Mouse (Mus musculus) urinary bladder, adult 18-20 months (tissue): ENCODE results near the gene Zfp771.
"Not testable (repeated sequence)": the region's sequence is repeated elsewhere in the genome, so short reads cannot be mapped to it uniquely, and the experiment has no call there.

Experiments
- DNase-seq, 2 experiments: peaks; one replicate each; pipeline ENCODE4 v3.0.0; 2022; ENCODE audit warnings: low spot score in 2 of 2, mixed read lengths in 2 of 2

Gene Zfp771

GRCm38 (mm10) chr7:127217901-127218642 is 26.0 kb upstream of the Zfp771 start:
- no peak for DNase-seq

- no peak for DNase-seq
These were observed 25.4 kb upstream of the Zfp771 start for GRCm38 (mm10) chr7:127218670-127219069.

- no peak for DNase-seq
These were observed 23.6 kb upstream of the Zfp771 start for GRCm38 (mm10) chr7:127220440-127220839.

GRCm38 (mm10) chr7:127223106-127223505 is 21.0 kb upstream of the Zfp771 start:
- DNase-seq, result no peak

GRCm38 (mm10) chr7:127223515-127224478 is 20.3 kb upstream of the Zfp771 start:
- no peak for DNase-seq

- no peak for DNase-seq
These were observed 19.5 kb upstream of the Zfp771 start for GRCm38 (mm10) chr7:127224616-127225015.

GRCm38 (mm10) chr7:127225147-127225995 is 18.7 kb upstream of the Zfp771 start:
- no peak for DNase-seq

GRCm38 (mm10) chr7:127228615-127229303 is 15.3 kb upstream of the Zfp771 start:
- DNase-seq, result peak in 1 of 2 experiments; percentile 65

- no peak for DNase-seq
These were observed 12.7 kb upstream of the Zfp771 start for GRCm38 (mm10) chr7:127231376-127231775.

- DNase-seq, result no peak
These were observed 12.1 kb upstream of the Zfp771 start for GRCm38 (mm10) chr7:127231826-127232621.

- peak; percentile 75 to 88 for DNase-seq
These were observed 11.3 kb upstream of the Zfp771 start, which contains the start of the genes Zfp553 and Sept1 for GRCm38 (mm10) chr7:127232622-127233367. Gene Zfp553, plus strand, starts transcription at chr7:127233061. Gene Sept1, minus strand, starts transcription at chr7:127233130.

GRCm38 (mm10) chr7:127233368-127233749 is 10.7 kb upstream of the Zfp771 start:
- DNase-seq, result no peak

GRCm38 (mm10) chr7:127233765-127234164 is 10.3 kb upstream of the Zfp771 start:
- DNase-seq, result no peak

GRCm38 (mm10) chr7:127234777-127235176 is 9.3 kb upstream of the Zfp771 start:
- DNase-seq, result no peak

- no peak for DNase-seq
These were observed 660 bp upstream of the Zfp771 start for GRCm38 (mm10) chr7:127243361-127243867.

GRCm38 (mm10) chr7:127244658-127245510 is 810 bp downstream of the Zfp771 start:
- no peak for DNase-seq

GRCm38 (mm10) chr7:127250511-127250910 is 6.4 kb downstream of the Zfp771 start:
- DNase-seq, result not testable (repeated sequence)

GRCm38 (mm10) chr7:127252414-127252813 is 8.3 kb downstream of the Zfp771 start:
- no peak for DNase-seq
